Mouse (Mus musculus): ENCODE measurements around the gene Dnaaf5. TPM values are rescaled to one million over a fixed set of nuclear protein-coding genes. Genes with fewer than 3 reads are reported as not detected.

The Dnaaf5 gene
- polyA plus RNA-seq, 2 experiments, result 5.3 to 15.1 TPM

DNA sequence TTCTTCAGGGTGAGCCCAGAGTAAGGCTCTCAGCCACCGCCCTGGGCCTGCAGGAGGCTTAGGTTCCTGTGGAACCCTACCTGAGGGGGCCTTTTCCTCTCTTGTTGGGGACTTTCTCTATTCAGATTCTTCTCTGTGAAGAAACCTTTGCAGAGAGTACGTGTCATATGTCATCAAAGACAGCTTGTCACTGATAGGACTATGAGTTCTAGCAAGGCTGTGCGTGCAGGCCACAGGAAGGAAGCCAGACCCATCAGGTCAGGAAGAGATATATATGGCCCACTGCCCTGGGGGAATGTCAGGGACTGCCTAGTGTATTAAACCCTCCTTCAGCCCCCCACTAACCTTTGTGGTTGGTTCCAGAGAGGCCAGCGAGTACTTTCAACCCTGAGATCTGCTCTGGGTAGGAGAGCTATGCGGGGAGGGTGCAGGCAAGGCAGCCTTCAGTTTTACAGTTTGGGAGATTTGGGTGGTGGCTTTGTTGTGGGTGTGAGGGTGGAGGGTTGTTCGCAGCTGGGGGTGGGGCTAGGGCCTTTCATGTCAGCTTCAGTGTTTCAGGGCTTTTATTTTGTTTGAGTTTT is 16.8 kb downstream of the Dnaaf5 start:
- H3K27ac ChIP-seq (replicated peaks; ENCODE audit: low read depth, low read length), result no peak overlapping the region
- H3K4me2 ChIP-seq (replicated peaks; ENCODE audit: low read depth, low read length, severe bottlenecking), result no peak overlapping the region
- H3K27me3 ChIP-seq (ENCODE audit: control insufficient read depth, insufficient read depth, low read length), result no peaks in the 10 kb centered on the region
- 84% methylated on average over 6 of the region's 6 CpGs for WGBS
- peaks cover 81% of the 10 kb centered on the region for H3K36me3 ChIP-seq (ENCODE audit: control insufficient read depth, insufficient read depth, low read length)
- no peak for TF ChIP-seq POLR2A (IDR thresholded peaks at IDR 0.05; ENCODE audit: borderline replicate concordance, extremely low read depth, insufficient read depth, insufficient read length)
- DNase-seq (ENCODE audit: low spot score) (no peak), ATAC-seq (ENCODE audit: low FRiP score, low read depth) (no peak)
- H3K9ac ChIP-seq (ENCODE audit: low read depth, low read length, severe bottlenecking), result no peak overlapping the region
- H3K4me1 ChIP-seq (ENCODE audit: control insufficient read depth, insufficient read depth, low read length), result no peaks in the 10 kb centered on the region
- H3K9me3 ChIP-seq (ENCODE audit: control insufficient read depth, low read length), result no peaks in the 10 kb centered on the region
- H3K4me3 ChIP-seq (replicated peaks; ENCODE audit: low read length), result no peak overlapping the region

DNA sequence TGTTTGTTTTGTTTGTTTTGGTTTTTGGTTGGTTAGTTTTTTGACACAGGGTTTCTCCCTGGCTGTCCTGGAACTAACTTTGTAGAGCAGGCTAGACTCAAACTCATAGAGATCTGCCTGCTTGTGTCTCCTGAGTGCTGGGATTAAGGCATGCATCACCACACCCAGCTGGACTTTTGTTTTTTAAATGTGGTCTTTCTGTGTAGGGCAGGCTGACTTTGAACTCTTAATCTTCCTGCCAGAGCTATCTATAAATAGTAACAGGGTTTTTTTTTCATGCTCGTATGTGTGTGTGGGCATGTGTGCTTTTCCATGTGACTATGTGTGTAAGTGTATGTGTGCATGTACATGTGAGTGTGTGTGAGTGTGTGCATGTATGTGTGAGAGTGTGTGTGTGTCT is 17.5 kb downstream of the Dnaaf5 start:
- Histone ChIP-seq H3K27me3 (ENCODE audit: control insufficient read depth, insufficient read depth, low read length) (no peaks in the 10 kb centered on the region), H3K4me1 (ENCODE audit: control insufficient read depth, insufficient read depth, low read length) (no peaks in the 10 kb centered on the region), H3K27ac (replicated peaks; ENCODE audit: low read depth, low read length) (no peak overlapping the region), H3K9ac (ENCODE audit: low read depth, low read length, severe bottlenecking) (no peak overlapping the region), H3K36me3 (ENCODE audit: control insufficient read depth, insufficient read depth, low read length) (peaks cover 78% of the 10 kb centered on the region), H3K4me2 (replicated peaks; ENCODE audit: low read depth, low read length, severe bottlenecking) (no peak overlapping the region), H3K4me3 (replicated peaks; ENCODE audit: low read length) (no peak overlapping the region), H3K9me3 (ENCODE audit: control insufficient read depth, low read length) (no peaks in the 10 kb centered on the region)
- ATAC-seq (ENCODE audit: low FRiP score, low read depth), result no peak
- DNase-seq (ENCODE audit: low spot score), result no peak
- no peak for TF ChIP-seq POLR2A (IDR thresholded peaks at IDR 0.05; ENCODE audit: borderline replicate concordance, extremely low read depth, insufficient read depth, insufficient read length)
- WGBS, result 93% methylated on average over 1 of the region's 1 CpGs

DNA sequence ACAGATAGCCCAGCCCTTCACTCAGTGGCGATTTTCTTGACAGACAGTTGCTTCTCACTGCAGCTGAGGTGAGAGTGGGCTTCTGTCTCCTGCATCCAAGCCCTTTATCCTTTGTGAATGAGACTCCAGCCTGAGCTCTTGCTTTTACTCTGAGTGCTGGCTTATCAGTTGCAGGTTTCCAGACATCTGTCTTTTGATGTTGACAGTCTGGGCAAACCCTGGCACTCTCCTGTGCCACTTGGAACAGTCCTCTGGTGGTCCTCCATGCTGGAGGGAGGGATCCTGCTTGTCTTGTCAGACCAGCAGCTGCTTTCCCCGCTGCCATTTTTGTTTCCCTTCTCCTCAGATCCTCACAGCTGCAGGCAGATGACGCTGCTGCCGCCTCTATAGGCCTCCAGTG is 21.9 kb downstream of the Dnaaf5 start:
- Histone ChIP-seq H3K9ac (ENCODE audit: low read depth, low read length, severe bottlenecking) (no peak overlapping the region), H3K9me3 (ENCODE audit: control insufficient read depth, low read length) (no peaks in the 10 kb centered on the region), H3K4me3 (replicated peaks; ENCODE audit: low read length) (no peak overlapping the region), H3K27me3 (ENCODE audit: control insufficient read depth, insufficient read depth, low read length) (no peaks in the 10 kb centered on the region), H3K36me3 (ENCODE audit: control insufficient read depth, insufficient read depth, low read length) (peaks cover 58% of the 10 kb centered on the region), H3K4me2 (replicated peaks; ENCODE audit: low read depth, low read length, severe bottlenecking) (no peak overlapping the region), H3K27ac (replicated peaks; ENCODE audit: low read depth, low read length) (no peak overlapping the region), H3K4me1 (ENCODE audit: control insufficient read depth, insufficient read depth, low read length) (peaks cover 23% of the 10 kb centered on the region)
- WGBS, result 87% methylated on average over 4 of the region's 4 CpGs
- no peak for TF ChIP-seq POLR2A (IDR thresholded peaks at IDR 0.05; ENCODE audit: borderline replicate concordance, extremely low read depth, insufficient read depth, insufficient read length)
- ATAC-seq (ENCODE audit: low FRiP score, low read depth), result no peak
- DNase-seq (ENCODE audit: low spot score), result no peak

DNA sequence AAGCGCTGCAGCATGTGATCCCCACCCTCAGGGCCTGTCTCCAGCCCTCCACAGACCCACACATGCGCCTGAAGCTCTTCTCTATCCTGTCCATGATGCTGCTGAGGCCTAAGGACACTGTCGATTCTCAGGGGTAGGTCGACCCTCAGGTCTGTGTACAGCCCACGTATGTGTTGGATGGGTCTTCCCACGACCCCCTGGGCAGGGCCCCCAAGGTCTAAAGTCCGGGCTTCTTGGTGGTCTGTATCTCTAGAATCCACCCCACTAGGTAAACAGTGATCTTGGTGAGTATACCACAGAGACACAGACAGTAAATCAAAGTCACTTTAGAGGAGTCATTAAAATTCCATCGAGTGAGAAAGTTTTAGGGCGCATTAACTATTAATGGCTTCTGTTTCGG is 24.1 kb downstream of the Dnaaf5 start:
- WGBS, result 17% methylated on average over 10 of the region's 10 CpGs
- TF ChIP-seq POLR2A (IDR thresholded peaks at IDR 0.05; ENCODE audit: borderline replicate concordance, extremely low read depth, insufficient read depth, insufficient read length), result no peak
- Histone ChIP-seq H3K27me3 (ENCODE audit: control insufficient read depth, insufficient read depth, low read length) (no peaks in the 10 kb centered on the region), H3K36me3 (ENCODE audit: control insufficient read depth, insufficient read depth, low read length) (peaks cover 52% of the 10 kb centered on the region), H3K4me2 (replicated peaks; ENCODE audit: low read depth, low read length, severe bottlenecking) (no peak overlapping the region), H3K27ac (replicated peaks; ENCODE audit: low read depth, low read length) (no peak overlapping the region), H3K9ac (ENCODE audit: low read depth, low read length, severe bottlenecking) (no peak overlapping the region), H3K4me3 (replicated peaks; ENCODE audit: low read length) (no peak overlapping the region), H3K9me3 (ENCODE audit: control insufficient read depth, low read length) (no peaks in the 10 kb centered on the region), H3K4me1 (ENCODE audit: control insufficient read depth, insufficient read depth, low read length) (peaks cover 23% of the 10 kb centered on the region)
- no peak for DNase-seq (ENCODE audit: low spot score)
- no peak for ATAC-seq (ENCODE audit: low FRiP score, low read depth)

DNA sequence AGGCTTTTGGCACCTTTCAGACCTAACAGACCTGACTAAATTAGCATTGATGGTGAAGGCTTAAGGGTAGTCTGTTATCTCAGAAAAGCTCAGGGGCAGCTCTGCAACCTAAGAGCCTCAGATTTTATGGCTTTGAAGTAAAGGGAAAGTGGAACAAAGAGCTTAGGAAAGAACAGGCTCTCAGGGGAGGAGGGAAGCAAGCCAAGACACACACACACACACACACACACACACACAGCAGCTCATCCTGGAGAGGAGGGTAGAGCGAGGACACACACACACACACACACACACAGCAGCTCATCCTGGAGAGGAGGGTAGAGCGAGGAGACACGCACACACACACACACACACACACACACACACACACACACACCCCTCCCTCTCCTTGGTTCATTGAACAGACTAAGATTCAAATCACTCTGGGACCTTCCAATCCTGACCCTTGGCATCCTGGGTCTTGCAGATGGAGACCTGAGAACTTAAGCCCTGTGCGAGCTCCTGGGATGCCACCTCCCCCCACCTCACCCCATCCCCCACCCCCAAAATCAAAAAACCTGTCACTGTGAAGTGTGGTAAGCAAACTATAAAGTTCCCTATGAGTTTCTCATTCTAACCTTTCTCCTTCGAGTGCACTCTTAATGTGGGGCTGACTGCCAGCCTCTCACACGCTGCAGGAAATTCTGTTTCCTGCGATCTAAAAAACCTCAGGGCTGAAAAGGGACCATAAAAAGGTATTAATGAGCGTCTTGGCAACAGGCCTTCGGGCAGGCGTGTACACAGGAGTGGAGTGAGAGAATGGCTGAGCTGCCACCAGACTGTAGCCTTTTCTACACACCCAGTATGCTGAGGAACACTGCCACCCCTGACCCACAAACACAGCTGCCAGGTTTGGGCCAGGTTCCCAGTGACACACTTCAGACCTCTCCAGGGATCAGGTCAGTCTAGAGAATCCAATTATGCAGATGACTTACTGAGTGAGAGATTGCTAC is 24.8 kb downstream of the Dnaaf5 start:
- no peak overlapping the region for H3K9ac ChIP-seq (ENCODE audit: low read depth, low read length, severe bottlenecking)
- H3K36me3 ChIP-seq (ENCODE audit: control insufficient read depth, insufficient read depth, low read length), result peaks cover 51% of the 10 kb centered on the region

More for the DNA sequence above, 24.8 kb downstream of the Dnaaf5 start:
- no peak for TF ChIP-seq POLR2A (IDR thresholded peaks at IDR 0.05; ENCODE audit: borderline replicate concordance, extremely low read depth, insufficient read depth, insufficient read length)
- no peak overlapping the region for H3K27ac ChIP-seq (replicated peaks; ENCODE audit: low read depth, low read length)
- no peak overlapping the region for H3K4me3 ChIP-seq (replicated peaks; ENCODE audit: low read length)
- 14% methylated on average over 10 of the region's 10 CpGs for WGBS
- no peak overlapping the region for H3K4me2 ChIP-seq (replicated peaks; ENCODE audit: low read depth, low read length, severe bottlenecking)
- H3K9me3 ChIP-seq (ENCODE audit: control insufficient read depth, low read length), result no peaks in the 10 kb centered on the region
- DNase-seq (ENCODE audit: low spot score), result peak; percentile 61
- H3K27me3 ChIP-seq (ENCODE audit: control insufficient read depth, insufficient read depth, low read length), result no peaks in the 10 kb centered on the region
- peak; percentile 49; the same call in 1 of the 2 replicates for ATAC-seq (ENCODE audit: low FRiP score, low read depth)
- peaks cover 23% of the 10 kb centered on the region for H3K4me1 ChIP-seq (ENCODE audit: control insufficient read depth, insufficient read depth, low read length)

Data from limb, embryonic 14.5 days (tissue).